In genomic region chr7:95758375-95758774, GRCm38 (mm10) we compare ENCODE assay signal across 22 mouse cellular contexts.
"Had no signal": no experiment of that assay in that cellular context is flagged by ENCODE, and none has a peak within 500 bp of the region (broad histone marks: within the 10 kb centered on the region; RNA-seq: fewer than 3 reads in every experiment).

No protein-coding gene starts in this region.

- ATAC-seq: hindbrain, embryonic 16.5 days; hindbrain, postnatal 0 days; inflammation-experienced regulatory T-cells, adult 6 months; intestine, embryonic 15.5 days; intestine, embryonic 16.5 days; intestine, postnatal 0 days had no signal

- DNase-seq: heart, postnatal 10 days; heart, postnatal 14 days; heart, postnatal 36 days; heart, postnatal 4 days; kidney, adult 11 months; kidney, adult 18-20 months; kidney, adult 2 months; kidney, adult 8-10 months; kidney, adult 9 months; kidney, postnatal 10 days; kidney, postnatal 14 days; kidney, postnatal 25 days; kidney, postnatal 36 days; kidney, postnatal 4 days; layer of hippocampus, adult 9-11 months; layer of hippocampus, postnatal 36 days had no signal
